Mouse (Mus musculus): ENCODE data around the gene Daam1. TPM values are rescaled to one million over a fixed set of nuclear protein-coding genes. Genes with fewer than 3 reads are reported as not detected.
"Not testable (repeated sequence)": the region's sequence is repeated elsewhere in the genome, so short reads cannot be mapped to it uniquely, and the experiment has no call there.

Gene Daam1
- polyA plus RNA-seq, 1 experiment from 2014 or later, result 26.5 TPM

- no peak overlapping the region for H3K4me3 ChIP-seq
- no peaks in the 10 kb centered on the region for H3K36me3 ChIP-seq
- no peak overlapping the region for H3K9ac ChIP-seq
- no peak overlapping the region for H3K27ac ChIP-seq (replicated peaks)
- H3K4me2 ChIP-seq, result no peak overlapping the region
- peaks cover 84% of the 10 kb centered on the region for H3K4me1 ChIP-seq (replicated peaks)
- no peaks in the 10 kb centered on the region for H3K9me3 ChIP-seq
- ATAC-seq (ENCODE audit: low FRiP score, low read depth), result no peak
- WGBS, result 71% methylated on average over 5 of the region's 5 CpGs
- H3K27me3 ChIP-seq, result no peaks in the 10 kb centered on the region
Measured at GRCm38 (mm10) chr12:71835966-71836668, 5.2 kb downstream of the Daam1 start.

GRCm38 (mm10) chr12:71836776-71837175 lies 5.9 kb downstream of the Daam1 start:
- Histone ChIP-seq H3K4me2 (no peak overlapping the region), H3K27ac (replicated peaks) (no peak overlapping the region), H3K9me3 (no peaks in the 10 kb centered on the region), H3K4me1 (replicated peaks) (peaks cover 86% of the 10 kb centered on the region), H3K36me3 (no peaks in the 10 kb centered on the region), H3K27me3 (no peaks in the 10 kb centered on the region), H3K9ac (no peak overlapping the region), H3K4me3 (no peak overlapping the region)
- no peak for ATAC-seq (ENCODE audit: low FRiP score, low read depth)
- WGBS, result 86% methylated on average over 6 of the region's 6 CpGs

- Histone ChIP-seq H3K4me3 (no peak overlapping the region), H3K4me2 (no peak overlapping the region), H3K9ac (no peak overlapping the region), H3K27ac (replicated peaks) (no peak overlapping the region), H3K36me3 (no peaks in the 10 kb centered on the region), H3K27me3 (no peaks in the 10 kb centered on the region), H3K9me3 (no peaks in the 10 kb centered on the region), H3K4me1 (replicated peaks) (peaks cover 91% of the 10 kb centered on the region)
- ATAC-seq (ENCODE audit: low FRiP score, low read depth), result no peak
- WGBS, result 72% methylated on average over 5 of the region's 5 CpGs
Measured at GRCm38 (mm10) chr12:71837576-71837975, 6.7 kb downstream of the Daam1 start.

GRCm38 (mm10) chr12:71838230-71838629 lies 7.4 kb downstream of the Daam1 start:
- Histone ChIP-seq H3K4me1 (replicated peaks) (peaks cover 87% of the 10 kb centered on the region), H3K27ac (replicated peaks) (no peak overlapping the region), H3K27me3 (no peaks in the 10 kb centered on the region), H3K36me3 (no peaks in the 10 kb centered on the region), H3K4me3 (no peak overlapping the region), H3K9me3 (no peaks in the 10 kb centered on the region), H3K4me2 (no peak overlapping the region), H3K9ac (no peak overlapping the region)
- WGBS, result 63% methylated on average over 2 of the region's 2 CpGs
- no peak for ATAC-seq (ENCODE audit: low FRiP score, low read depth)

GRCm38 (mm10) chr12:71839653-71840052 lies 8.8 kb downstream of the Daam1 start:
- no peak overlapping the region for H3K4me2 ChIP-seq
- no peaks in the 10 kb centered on the region for H3K9me3 ChIP-seq
- ATAC-seq (ENCODE audit: low FRiP score, low read depth), result no peak
- no peak overlapping the region for H3K27ac ChIP-seq (replicated peaks)
- WGBS, result 78% methylated on average over 3 of the region's 3 CpGs
- peaks cover 79% of the 10 kb centered on the region for H3K4me1 ChIP-seq (replicated peaks)
- H3K4me3 ChIP-seq, result no peak overlapping the region
- H3K27me3 ChIP-seq, result no peaks in the 10 kb centered on the region
- H3K9ac ChIP-seq, result no peak overlapping the region
- no peaks in the 10 kb centered on the region for H3K36me3 ChIP-seq

- H3K4me1 ChIP-seq (replicated peaks), result peaks cover 70% of the 10 kb centered on the region
- no peaks in the 10 kb centered on the region for H3K9me3 ChIP-seq
- no peak overlapping the region for H3K4me2 ChIP-seq
- ATAC-seq (ENCODE audit: low FRiP score, low read depth), result no peak
- no peaks in the 10 kb centered on the region for H3K27me3 ChIP-seq
- no peak overlapping the region for H3K9ac ChIP-seq
- H3K36me3 ChIP-seq, result no peaks in the 10 kb centered on the region
- no peak overlapping the region for H3K27ac ChIP-seq (replicated peaks)
- WGBS, result 22% methylated on average over 6 of the region's 6 CpGs
- H3K4me3 ChIP-seq, result no peak overlapping the region
Measured at GRCm38 (mm10) chr12:71840430-71841186, 9.7 kb downstream of the Daam1 start.

GRCm38 (mm10) chr12:71842006-71842405 lies 11.1 kb downstream of the Daam1 start:
- H3K9me3 ChIP-seq, result no peaks in the 10 kb centered on the region
- no peak overlapping the region for H3K9ac ChIP-seq
- H3K36me3 ChIP-seq, result no peaks in the 10 kb centered on the region
- H3K27ac ChIP-seq (replicated peaks), result no peak overlapping the region
- H3K4me1 ChIP-seq (replicated peaks), result peaks cover 57% of the 10 kb centered on the region
- H3K27me3 ChIP-seq, result no peaks in the 10 kb centered on the region
- no peak for ATAC-seq (ENCODE audit: low FRiP score, low read depth)
- H3K4me3 ChIP-seq, result no peak overlapping the region
- H3K4me2 ChIP-seq, result no peak overlapping the region
- WGBS, result 38% methylated on average over 3 of the region's 3 CpGs

- no peak for ATAC-seq (ENCODE audit: low FRiP score, low read depth)
- Histone ChIP-seq H3K27ac (replicated peaks) (no peak overlapping the region), H3K4me2 (no peak overlapping the region), H3K27me3 (no peaks in the 10 kb centered on the region), H3K4me3 (no peak overlapping the region), H3K9ac (no peak overlapping the region), H3K9me3 (no peaks in the 10 kb centered on the region), H3K4me1 (replicated peaks) (peaks cover 51% of the 10 kb centered on the region), H3K36me3 (no peaks in the 10 kb centered on the region)
- WGBS, result 75% methylated on average over 2 of the region's 2 CpGs
Measured at GRCm38 (mm10) chr12:71842588-71842987, 11.7 kb downstream of the Daam1 start.

- Histone ChIP-seq H3K36me3 (no peaks in the 10 kb centered on the region), H3K27me3 (no peaks in the 10 kb centered on the region), H3K9ac (no peak overlapping the region), H3K27ac (replicated peaks) (no peak overlapping the region), H3K4me3 (no peak overlapping the region), H3K9me3 (no peaks in the 10 kb centered on the region), H3K4me1 (replicated peaks) (peaks cover 31% of the 10 kb centered on the region), H3K4me2 (no peak overlapping the region)
- WGBS, result 79% methylated on average over 5 of the region's 5 CpGs
- no peak for ATAC-seq (ENCODE audit: low FRiP score, low read depth)
Measured at GRCm38 (mm10) chr12:71845486-71845885, 14.6 kb downstream of the Daam1 start.

GRCm38 (mm10) chr12:71846416-71846815 lies 15.5 kb downstream of the Daam1 start:
- not testable (repeated sequence) for H3K9ac ChIP-seq; H3K4me2 ChIP-seq; H3K9me3 ChIP-seq; H3K27ac ChIP-seq (replicated peaks); H3K27me3 ChIP-seq; H3K4me3 ChIP-seq; ATAC-seq (ENCODE audit: low FRiP score, low read depth); H3K36me3 ChIP-seq
- WGBS, result 95% methylated on average over 4 of the region's 4 CpGs
- H3K4me1 ChIP-seq (replicated peaks), result peaks cover 23% of the 10 kb centered on the region

GRCm38 (mm10) chr12:71847024-71847423 lies 16.1 kb downstream of the Daam1 start:
- H3K4me2 ChIP-seq; H3K36me3 ChIP-seq; ATAC-seq (ENCODE audit: low FRiP score, low read depth); H3K4me3 ChIP-seq; H3K9me3 ChIP-seq; H3K27ac ChIP-seq (replicated peaks); H3K9ac ChIP-seq; H3K27me3 ChIP-seq: not testable (repeated sequence)
- peaks cover 20% of the 10 kb centered on the region for H3K4me1 ChIP-seq (replicated peaks)
- WGBS, result 91% methylated on average over 6 of the region's 6 CpGs

GRCm38 (mm10) chr12:71847617-71848016 lies 16.7 kb downstream of the Daam1 start:
- Histone ChIP-seq H3K36me3 (no peaks in the 10 kb centered on the region), H3K9ac (no peak overlapping the region), H3K9me3 (no peaks in the 10 kb centered on the region), H3K4me2 (no peak overlapping the region), H3K4me3 (no peak overlapping the region), H3K27me3 (no peaks in the 10 kb centered on the region), H3K4me1 (replicated peaks) (peaks cover 16% of the 10 kb centered on the region), H3K27ac (replicated peaks) (no peak overlapping the region)
- WGBS, result 65% methylated on average over 5 of the region's 5 CpGs
- no peak for ATAC-seq (ENCODE audit: low FRiP score, low read depth)

Measured in hindbrain, embryonic 15.5 days (tissue).